Mouse (Mus musculus) frontal cortex, postnatal 36 days (tissue): ENCODE measurements around the gene Olfr688.

ENCODE experiments used
- DNase-seq, 2 experiments: peaks; one replicate each; pipeline ENCODE4 v3.0.0; 2022; ENCODE audit warnings: low spot score in 2 of 2

The Olfr688 gene

DNA sequence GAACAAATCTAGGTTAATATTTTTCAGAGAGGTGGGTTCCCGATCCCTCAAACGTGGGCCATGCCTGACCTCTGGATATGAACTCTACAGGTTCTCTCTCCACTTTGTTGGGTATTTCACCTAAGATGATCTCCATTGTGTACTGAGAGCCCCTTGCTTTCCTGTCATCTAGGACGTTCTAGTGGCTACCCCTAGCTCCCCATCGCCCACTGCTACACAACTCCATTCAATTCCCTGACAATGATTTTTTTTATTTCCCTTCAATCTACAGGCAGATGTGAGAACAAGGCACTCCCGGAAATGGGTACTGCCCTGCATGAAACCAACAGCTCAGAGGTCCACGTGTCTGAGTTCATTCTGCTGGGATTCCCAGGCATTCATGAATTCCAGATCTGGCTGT, at the start of gene Olfr688:
Gene Olfr688 (plus strand): TSS at position 301 of the 400 bp plus-strand sequence.
- DNase-seq: no peak

GRCm38 (mm10) chr7:105247671-105248070, 40.2 kb upstream of the Olfr688 start:
- DNase-seq: no peak

- no peak for DNase-seq
Measured at GRCm38 (mm10) chr7:105248197-105248596, 39.7 kb upstream of the Olfr688 start.

DNA sequence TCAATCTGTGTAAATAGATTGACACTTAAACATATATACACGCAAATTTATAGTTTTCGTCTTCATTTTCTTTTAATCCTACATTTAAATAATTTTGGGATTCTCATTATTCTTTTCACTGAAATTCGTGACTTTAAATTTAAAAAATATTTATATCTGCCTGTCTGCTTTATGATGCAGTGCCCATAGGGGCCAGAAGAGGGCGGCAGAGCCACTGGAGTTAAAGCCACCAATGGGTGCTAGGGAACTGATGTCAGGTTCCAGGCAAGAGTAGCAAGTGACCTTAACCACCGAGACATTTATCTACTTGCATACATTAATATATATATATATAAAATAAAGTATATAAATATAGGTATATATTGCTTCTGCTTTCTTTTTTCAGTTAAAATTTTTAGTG, 31.2 kb upstream of the Olfr688 start:
- DNase-seq: no peak

DNA sequence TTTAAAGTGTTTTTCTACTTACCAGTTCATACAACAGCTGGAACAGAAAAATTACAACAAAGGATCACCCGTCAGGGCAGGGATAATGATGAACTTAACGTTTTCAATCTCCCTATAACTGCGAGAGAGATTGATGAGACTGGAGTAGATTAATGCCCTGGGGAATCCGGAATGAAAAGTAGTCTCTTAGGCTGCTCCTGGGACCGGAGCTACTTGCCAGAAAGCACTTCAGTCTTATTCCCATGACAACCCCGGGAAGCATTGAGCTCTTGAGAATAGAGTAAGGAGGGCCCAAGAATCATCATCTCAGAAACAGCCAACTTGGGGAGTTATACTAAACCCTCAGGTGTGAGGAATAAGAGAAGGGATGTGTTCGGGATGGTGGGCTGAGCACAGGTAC, 15.5 kb upstream of the Olfr688 start:
- no peak for DNase-seq

DNA sequence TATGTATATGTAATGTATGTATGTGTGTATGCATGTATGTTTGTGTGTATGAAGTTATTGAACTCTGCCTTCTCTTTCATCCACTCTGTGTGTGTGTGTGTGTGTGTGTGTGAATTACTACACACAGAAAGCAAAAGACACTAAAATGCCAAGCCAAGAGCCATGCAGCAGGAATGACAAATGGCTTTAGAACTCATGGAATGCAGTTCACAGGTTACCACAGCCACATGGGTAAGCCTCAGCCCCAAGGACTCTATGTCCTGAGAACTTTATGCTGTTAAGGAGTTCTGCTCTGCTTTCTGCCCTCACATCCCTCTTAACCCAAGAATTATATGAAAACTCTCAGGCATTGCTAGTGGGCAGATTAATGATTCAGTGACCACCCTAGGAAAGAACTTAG, 2.2 kb downstream of the Olfr688 start:
- DNase-seq: no peak

- no peak for DNase-seq
Measured at GRCm38 (mm10) chr7:105310865-105311264, 23.0 kb downstream of the Olfr688 start, which contains the start of gene Olfr689. Olfr689 (plus strand) TSS chr7:105311165.

- no peak for DNase-seq
Measured at GRCm38 (mm10) chr7:105325302-105325701, 37.4 kb downstream of the Olfr688 start.

GRCm38 (mm10) chr7:105334004-105334403, 46.1 kb downstream of the Olfr688 start, which contains the start of gene Olfr690:
Olfr690 (minus strand) TSS chr7:105334104.
- no peak for DNase-seq
